Comparison of ENCODE assay signal across 23 mouse cellular contexts in genomic region chr17:7009440-7009839, GRCm38 (mm10). TPM values are rescaled to one million over a fixed set of nuclear protein-coding genes. Genes with fewer than 3 reads are reported as not detected.
"Had no signal": no experiment of that assay in that cellular context is flagged by ENCODE, and none has a peak within 500 bp of the region (broad histone marks: within the 10 kb centered on the region; RNA-seq: fewer than 3 reads in every experiment).

No protein-coding gene starts in this region.

RNA-seq across cellular contexts. Expression of gene Gm1604a, which starts 15.9 kb away (rescaled TPM):
- polyA plus RNA-seq: limb, embryonic 10.5 days; limb, embryonic 11.5 days; limb, embryonic 12.5 days; liver, adult 2 months; liver, embryonic 11.5 days; liver, embryonic 12.5 days; liver, embryonic 13.5 days; lung, adult 2 months; lung, embryonic 14.5 days; lung, embryonic 15.5 days; lung, embryonic 16.5 days; lung, postnatal 0 days; macrophage; midbrain, embryonic 10.5 days; midbrain, embryonic 11.5 days; midbrain, embryonic 12.5 days; midbrain, embryonic 13.5 days; midbrain, embryonic 14.5 days; myocyte; neural tube, embryonic 11.5 days; neural tube, embryonic 12.5 days had no signal

RNA-seq across cellular contexts. Expression of gene Gm49721, which starts 30.7 kb away (rescaled TPM):
- polyA plus RNA-seq: liver, embryonic 12.5 days; liver, embryonic 15.5 days; liver, embryonic 16.5 days; macrophage; midbrain, embryonic 14.5 days; myocyte had no signal
